ENCODE assay signal across 8 mouse cellular contexts in genomic region chr2:152398691-152399090, GRCm38 (mm10). TPM values are rescaled to one million over a fixed set of nuclear protein-coding genes. Genes with fewer than 3 reads are reported as not detected.
DNase-seq lines count a peak whose midpoint lies in the region; ATAC-seq lines count a peak whose summit lies in the region.

No protein-coding gene starts in this region.

- under 1% methylated on average over 38 of the region's 38 CpGs for WGBS in heart, embryonic 14.5 days
- WGBS in liver, embryonic 12.5 days (ENCODE audit: insufficient replicate concordance): under 1% methylated on average over 38 of the region's 38 CpGs

- peak; percentile 92 for DNase-seq in CD4-positive, CD25-positive, alpha-beta regulatory T cell, adult 2 months (ENCODE audit: low read depth, low spot score)
- peak; percentile 97 for DNase-seq in kidney, postnatal 14 days
- peak; percentile 90 for DNase-seq in naive thymus-derived CD4-positive, alpha-beta T cell, adult 2 months (ENCODE audit: low read depth)
- peak; percentile 95 for DNase-seq in splenic B cell, adult 2 months (ENCODE audit: low read depth, low spot score)

- no peaks in the 10 kb centered on the region for H3K9me3 ChIP-seq in heart, embryonic 14.5 days (ENCODE audit: control insufficient read depth, low read length)
- no peaks in the 10 kb centered on the region for H3K9me3 ChIP-seq in liver, embryonic 12.5 days (replicated peaks)

- peak; percentile 88 for ATAC-seq in erythroid progenitor cell, adult 5-6 weeks (replicated peaks; ENCODE audit: low FRiP score, poor library complexity, severe bottlenecking)
- peak; percentile 81 for ATAC-seq in heart, embryonic 14.5 days (ENCODE audit: insufficient number of reproducible peaks, insufficient read depth, low FRiP score, low read depth)
- peak; percentile 84 for ATAC-seq in liver, embryonic 12.5 days

- H3K36me3 ChIP-seq in heart, embryonic 14.5 days (ENCODE audit: control insufficient read depth, insufficient read depth, low read length): peaks cover 17% of the 10 kb centered on the region
- no peaks in the 10 kb centered on the region for H3K36me3 ChIP-seq in liver, embryonic 12.5 days
- no peaks in the 10 kb centered on the region for H3K36me3 ChIP-seq in splenic B cell, adult 2 months (ENCODE audit: control insufficient read depth, insufficient read depth, low read length, poor library complexity, severe bottlenecking)

- no peak overlapping the region for H3K27ac ChIP-seq in brown adipose tissue, adult 24 weeks (replicated peaks; ENCODE audit: low read depth, low read length)
- H3K27ac ChIP-seq in heart, embryonic 14.5 days (replicated peaks in 1 of 2; ENCODE audit: control insufficient read depth in 1 of 2, insufficient read depth in 1 of 2, low read depth in 2 of 2, low read length in 2 of 2): peak overlapping the region; percentile 97 to 100
- peak overlapping the region; percentile 96 for H3K27ac ChIP-seq in liver, embryonic 12.5 days

- no peaks in the 10 kb centered on the region for H3K4me1 ChIP-seq in brown adipose tissue, adult 24 weeks (ENCODE audit: control insufficient read depth, insufficient read depth, insufficient read length, low read length)
- H3K4me1 ChIP-seq in heart, embryonic 14.5 days (ENCODE audit: control insufficient read depth in 2 of 2, insufficient read depth in 2 of 2, low read length in 2 of 2): peaks cover 11 to 32% of the 10 kb centered on the region in 2 experiments
- peaks cover 57% of the 10 kb centered on the region for H3K4me1 ChIP-seq in liver, embryonic 12.5 days

- H3K4me2 ChIP-seq in heart, embryonic 14.5 days (ENCODE audit: low read length): peak overlapping the region; percentile 97
- peak overlapping the region; percentile 98 for H3K4me2 ChIP-seq in liver, embryonic 12.5 days

- no peaks in the 10 kb centered on the region for H3K27me3 ChIP-seq in heart, embryonic 14.5 days (ENCODE audit: control insufficient read depth, insufficient read depth, low read length)
- no peaks in the 10 kb centered on the region for H3K27me3 ChIP-seq in liver, embryonic 12.5 days (replicated peaks)
- no peaks in the 10 kb centered on the region for H3K27me3 ChIP-seq in splenic B cell, adult 2 months (ENCODE audit: control insufficient read depth, insufficient read depth, low read length, poor library complexity, severe bottlenecking)

- H3K4me3 ChIP-seq in brown adipose tissue, adult 24 weeks (ENCODE audit: insufficient read depth, low read depth, low read length): peak overlapping the region; percentile 68
- peak overlapping the region; percentile 95 to 99 for H3K4me3 ChIP-seq in heart, embryonic 14.5 days (ENCODE audit: control insufficient read depth in 1 of 2, insufficient read depth in 1 of 2, low read depth in 1 of 2, low read length in 2 of 2)
- H3K4me3 ChIP-seq in liver, embryonic 12.5 days: peak overlapping the region; percentile 79

- peak overlapping the region; percentile 99 for H3K9ac ChIP-seq in heart, embryonic 14.5 days (ENCODE audit: low read length)
- peak overlapping the region; percentile 89 for H3K9ac ChIP-seq in liver, embryonic 12.5 days

RNA-seq across cellular contexts. Expression of gene Sox12, which starts 0.8 kb away (rescaled TPM):
- polyA plus RNA-seq in brown adipose tissue, adult 24 weeks (2012; ENCODE audit: insufficient read depth, insufficient read length, missing spikeins): 0.46 and 0.99 TPM in 2 replicates
- total RNA-seq in erythroid progenitor cell, adult 5-6 weeks (2015; ENCODE audit: low replicate concordance): 4.0 and 4.2 TPM in 2 replicates
- total RNA-seq in erythroid progenitor cell, adult 5-6 weeks (2017; ENCODE audit: low replicate concordance): 0.39 and 0.83 TPM in 2 replicates
- polyA plus RNA-seq in heart, embryonic 14.5 days (2014; fragmentation: Nextera tagmentation; extraction: Ambion mirVana): 13.1 and 15.0 TPM in 2 replicates
- 3.5 and 3.7 TPM in 2 replicates for polyA plus RNA-seq in liver, embryonic 12.5 days (2016; fragmentation: Nextera tagmentation; extraction: Ambion mirVana)

RNA-seq across cellular contexts. Expression of gene Zcchc3, which starts 16.1 kb away (rescaled TPM):
- 1.2 and 1.4 TPM in 2 replicates for polyA plus RNA-seq in brown adipose tissue, adult 24 weeks (2012; ENCODE audit: insufficient read depth, insufficient read length, missing spikeins)
- total RNA-seq in erythroid progenitor cell, adult 5-6 weeks (2015; ENCODE audit: low replicate concordance): 6.8 and 9.6 TPM in 2 replicates
- total RNA-seq in erythroid progenitor cell, adult 5-6 weeks (2017; ENCODE audit: low replicate concordance): 4.9 and 5.4 TPM in 2 replicates
- 35.7 and 36.1 TPM in 2 replicates for polyA plus RNA-seq in heart, embryonic 14.5 days (2014; fragmentation: Nextera tagmentation; extraction: Ambion mirVana)
- polyA plus RNA-seq in liver, embryonic 12.5 days (2016; fragmentation: Nextera tagmentation; extraction: Ambion mirVana): 29.4 and 29.7 TPM in 2 replicates

RNA-seq across cellular contexts. Expression of gene 6820408C15Rik, which starts 16.7 kb away (rescaled TPM):
- polyA plus RNA-seq in brown adipose tissue, adult 24 weeks (2012; ENCODE audit: insufficient read depth, insufficient read length, missing spikeins): 0.71 and 0.79 TPM in 2 replicates
- total RNA-seq in erythroid progenitor cell, adult 5-6 weeks (2015; ENCODE audit: low replicate concordance): not detected in 2 replicates
- total RNA-seq in erythroid progenitor cell, adult 5-6 weeks (2017; ENCODE audit: low replicate concordance): 1.0 TPM in 1 of 2 replicates, not detected in the other
- 1.8 and 2.3 TPM in 2 replicates for polyA plus RNA-seq in heart, embryonic 14.5 days (2014; fragmentation: Nextera tagmentation; extraction: Ambion mirVana)
- 0.27 and 0.35 TPM in 2 replicates for polyA plus RNA-seq in liver, embryonic 12.5 days (2016; fragmentation: Nextera tagmentation; extraction: Ambion mirVana)

RNA-seq across cellular contexts. Expression of gene Nrsn2, which starts 22.3 kb away (rescaled TPM):
- not detected in 2 replicates for polyA plus RNA-seq in brown adipose tissue, adult 24 weeks (2012; ENCODE audit: insufficient read depth, insufficient read length, missing spikeins)
- total RNA-seq in erythroid progenitor cell, adult 5-6 weeks (2015; ENCODE audit: low replicate concordance): not detected in 2 replicates
- total RNA-seq in erythroid progenitor cell, adult 5-6 weeks (2017; ENCODE audit: low replicate concordance): not detected in 2 replicates
- 2.2 and 3.8 TPM in 2 replicates for polyA plus RNA-seq in heart, embryonic 14.5 days (2014; fragmentation: Nextera tagmentation; extraction: Ambion mirVana)
- 0.08 TPM in 1 of 2 replicates, not detected in the other for polyA plus RNA-seq in liver, embryonic 12.5 days (2016; fragmentation: Nextera tagmentation; extraction: Ambion mirVana)

RNA-seq across cellular contexts. Expression of gene Trib3, which starts 54.9 kb away (rescaled TPM):
- 4.8 and 5.2 TPM in 2 replicates for polyA plus RNA-seq in brown adipose tissue, adult 24 weeks (2012; ENCODE audit: insufficient read depth, insufficient read length, missing spikeins)
- total RNA-seq in erythroid progenitor cell, adult 5-6 weeks (2015; ENCODE audit: low replicate concordance): not detected in 2 replicates
- total RNA-seq in erythroid progenitor cell, adult 5-6 weeks (2017; ENCODE audit: low replicate concordance): 3.1 TPM in 1 of 2 replicates, not detected in the other
- 1.8 and 1.9 TPM in 2 replicates for polyA plus RNA-seq in heart, embryonic 14.5 days (2014; fragmentation: Nextera tagmentation; extraction: Ambion mirVana)
- polyA plus RNA-seq in liver, embryonic 12.5 days (2016; fragmentation: Nextera tagmentation; extraction: Ambion mirVana): 6.1 and 7.2 TPM in 2 replicates

Comparison
In these comparisons a context has a peak if more than half of its experiments do, and no peak if none do; other contexts are left out.
1. RNA of gene Zcchc3, which starts 16.1 kb away (polyA plus RNA-seq): 35.7 to 36.1 TPM in heart, embryonic 14.5 days and 29.4 to 29.7 TPM in liver, embryonic 12.5 days; 1.2 to 1.4 TPM in brown adipose tissue, adult 24 weeks; every median in the first group is over 10 times any median in the second.
2. Peak in every context shown above with its lines, with median percentiles within 50 percentile points of each other: DNase-seq, H3K4me3 ChIP-seq and ATAC-seq.